Mouse (Mus musculus) neutrophil, adult 59 days (primary cell): Measurements from ENCODE around the gene Nr2f6. TPM values are rescaled to one million over a fixed set of nuclear protein-coding genes. Genes with fewer than 3 reads are reported as not detected.

Source experiments
- total RNA-seq, 2 experiments: library from RNA; stranded (reverse); gene quantifications; 1 replicate in 1 of 2; 2 replicates in 1 of 2; pipeline ENCODE4 v1.2.4; 2023

The Nr2f6 gene
- total RNA-seq, result 1 to 10 TPM; 7.7 to 8.6 TPM

GRCm38 (mm10) chr8:71381421-71381970 is at the start of gene Nr2f6:
Gene Nr2f6, minus strand, starts transcription at chr8:71381960.

GRCm38 (mm10) chr8:71405401-71406098 is 23.8 kb upstream of the Nr2f6 start, which contains the start of gene Ankle1:
Gene Ankle1, plus strand, starts transcription at chr8:71406010.

GRCm38 (mm10) chr8:71396639-71397305 is 15.0 kb upstream of the Nr2f6 start, which contains the start of gene Babam1:
Gene Babam1, plus strand, starts transcription at chr8:71396861.

GRCm38 (mm10) chr8:71395629-71396028 is 13.9 kb upstream of the Nr2f6 start, which contains the start of gene Ushbp1:
Gene Ushbp1, minus strand, starts transcription at chr8:71395802.

GRCm38 (mm10) chr8:71371236-71371848 is 10.4 kb downstream of the Nr2f6 start, which contains the start of gene Ocel1:
Gene Ocel1, plus strand, starts transcription at chr8:71371298.

GRCm38 (mm10) chr8:71366771-71367528 is 14.8 kb downstream of the Nr2f6 start, which contains the start of gene Use1:
Gene Use1, plus strand, starts transcription at chr8:71366848.

Other genes with a start within 250 kb of the Nr2f6 start
- 100 to 1,000 TPM; 120 to 136 TPM for gene Myo9b, start 109.2 kb downstream of the Nr2f6 start, total RNA-seq
- 10 to 100 TPM; 51.1 to 52.0 TPM for gene Haus8, start 109.0 kb downstream of the Nr2f6 start, total RNA-seq
- 100 to 1,000 TPM; 150 to 156 TPM for gene Use1, start 15.1 kb downstream of the Nr2f6 start, total RNA-seq
- gene Ocel1, start 10.7 kb downstream of the Nr2f6 start, total RNA-seq, result 10 to 100 TPM; 17.1 to 18.6 TPM
- gene Ushbp1, start 13.8 kb upstream of the Nr2f6 start, total RNA-seq, result under 1 TPM; 0.18 to 0.49 TPM
- 10 to 100 TPM; 65.8 to 76.1 TPM for gene Babam1, start 14.9 kb upstream of the Nr2f6 start, total RNA-seq
- gene Ankle1, start 24.1 kb upstream of the Nr2f6 start, total RNA-seq, result 10 to 100 TPM; 15.9 to 17.0 TPM
- gene Abhd8, start 81.7 kb upstream of the Nr2f6 start, total RNA-seq, result 1 to 10 TPM; 4.3 to 6.3 TPM
- 10 to 100 TPM; 28.3 to 34.8 TPM for gene Mrpl34, start 83.0 kb upstream of the Nr2f6 start, total RNA-seq
- 10 to 100 TPM; 78.4 to 85.3 TPM for gene Dda1, start 87.2 kb upstream of the Nr2f6 start, total RNA-seq
- 1 to 10 TPM; 3.7 to 5.7 TPM for gene Ano8, start 104.0 kb upstream of the Nr2f6 start, total RNA-seq
- gene Gtpbp3, start 106.1 kb upstream of the Nr2f6 start, total RNA-seq, result 10 to 100 TPM; 10.3 to 11.8 TPM
- gene Plvap, start 129.8 kb upstream of the Nr2f6 start, total RNA-seq, result 1 to 10 TPM in 1 of 2 experiments, under 1 TPM in 1; 0.68 to 1.6 TPM
- gene Ccdc194, start 143.8 kb upstream of the Nr2f6 start, total RNA-seq, result not detected
- gene Bst2, start 155.5 kb upstream of the Nr2f6 start, total RNA-seq, result 10 to 100 TPM; 17.2 to 21.1 TPM
- 10 to 100 TPM; 24.6 to 35.1 TPM for gene Mvb12a, start 161.0 kb upstream of the Nr2f6 start, total RNA-seq
- gene Tmem221, start 176.9 kb upstream of the Nr2f6 start, total RNA-seq, result under 1 TPM in 1 of 2 experiments, not detected in 1; 0.31 TPM
- not detected for gene Nxnl1, start 184.6 kb upstream of the Nr2f6 start, total RNA-seq
- 1 to 10 TPM; 1.5 to 1.7 TPM for gene Slc27a1, start 186.9 kb upstream of the Nr2f6 start, total RNA-seq
- gene Pgls, start 210.2 kb upstream of the Nr2f6 start, total RNA-seq, result 10 to 100 TPM; 92.3 to 98.2 TPM
- 10 to 100 TPM in 1 of 2 experiments, 1 to 10 TPM in 1; 5.1 to 14.5 TPM for gene Fam129c, start 215.7 kb upstream of the Nr2f6 start, total RNA-seq
- 10 to 100 TPM; 43.3 to 52.2 TPM for gene Colgalt1, start 229.0 kb upstream of the Nr2f6 start, total RNA-seq